Mouse (Mus musculus) forebrain, embryonic 14.5 days (tissue): Measurements from ENCODE around the gene Tmem170b. TPM values are rescaled to one million over a fixed set of nuclear protein-coding genes. Genes with fewer than 3 reads are reported as not detected.

Experiments used
- ATAC-seq: fragments of 200-750 bp; cut with Nextera tagmentation; 2 replicates; pipeline ENCODE4 v1.8.0; 2017; ENCODE audit warnings: mild to moderate bottlenecking, moderate library complexity
- DNase-seq: peaks from one replicate; pipeline ENCODE4 v3.0.0-alpha.2; 2015; ENCODE audit warnings: low spot score
- H3K27ac ChIP-seq: fragments of 300-500 bp; sonication (generic); 2 replicates; pipeline ENCODE4 v1.5.1; 2014; ENCODE audit warnings: low read depth, mild to moderate bottlenecking, control low read depth, low read length, moderate library complexity
- H3K27me3 ChIP-seq: fragments of 300-500 bp; sonication (generic); replicated peaks from 2 replicates; pipeline ENCODE4 v1.6.1; 2014; ENCODE audit warnings: low read length, control low read depth, mixed read lengths; ENCODE audit not compliant: control insufficient read depth, insufficient read depth
- H3K36me3 ChIP-seq: fragments of 300-500 bp; sonication (generic); 2 replicates; pipeline ENCODE4 v1.6.1; 2014; ENCODE audit warnings: low read length, control low read depth; ENCODE audit not compliant: control insufficient read depth, insufficient read depth
- H3K4me1 ChIP-seq: fragments of 300-500 bp; sonication (generic); 2 replicates; pipeline ENCODE4 v1.6.1; 2014; ENCODE audit warnings: antibody characterized with exemption, low read length, control low read depth; ENCODE audit not compliant: control insufficient read depth, insufficient read depth
- H3K4me2 ChIP-seq: fragments of 300-500 bp; sonication (generic); 2 replicates; pipeline ENCODE4 v1.6.1; 2014; ENCODE audit warnings: mild to moderate bottlenecking, control low read depth, low read length
- H3K4me3 ChIP-seq: fragments of 300-500 bp; sonication (generic); 2 replicates; pipeline ENCODE4 v1.5.1; 2014; ENCODE audit warnings: low read depth, low read length, control low read depth
- H3K9ac ChIP-seq: fragments of 300-500 bp; sonication (generic); 2 replicates; pipeline ENCODE4 v1.6.1; 2014; ENCODE audit warnings: mild to moderate bottlenecking, low read length, control low read depth, moderate library complexity
- H3K9me3 ChIP-seq: fragments of 300-500 bp; sonication (generic); replicated peaks from 2 replicates; pipeline ENCODE4 v1.6.1; 2016; ENCODE audit warnings: low read length, control low read depth, mixed read lengths; ENCODE audit not compliant: control insufficient read depth
- WGBS: fragments of 180-500 bp; shearing (Covaris S2); extraction: QIAGEN DNeasy Blood & Tissue Kit; methylation state at CpG from one replicate; pipeline ENCODE4 v1.1.7; 2014; 5-methylcytosine and 5-hydroxymethylcytosine counted together
- polyA plus RNA-seq: library from polyadenylated mRNA; unstranded; fragments of >200 nt; fragmentation: Nextera tagmentation; extraction: Ambion mirVana; gene quantifications from 2 replicates; pipeline ENCODE4 v1.2.1, GENCODE M21; 2014

Tmem170b gene
- polyA plus RNA-seq, 1 experiment from 2014 or later: 32.5 TPM

DNA sequence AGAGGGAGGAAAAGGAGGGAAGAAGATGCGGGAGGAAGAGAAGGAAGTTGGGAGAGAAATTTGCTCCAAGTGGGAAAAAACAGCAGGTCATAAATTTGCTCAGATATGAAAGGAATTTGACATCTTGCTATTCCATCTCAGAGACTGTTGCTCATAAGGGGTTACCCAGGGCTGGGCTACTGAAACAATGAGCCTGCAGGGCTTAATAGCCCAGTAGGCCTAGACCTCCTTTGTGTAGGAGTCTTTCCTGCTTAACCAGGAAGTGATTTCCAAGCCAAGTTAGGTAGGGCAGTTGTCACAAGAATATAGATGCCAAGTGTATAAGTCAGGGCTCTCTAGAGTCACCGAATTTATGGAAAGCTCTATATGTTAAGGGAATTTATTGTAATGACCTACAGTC, 48.1 kb downstream of the Tmem170b start:
- Histone ChIP-seq H3K27me3 (no peaks in the 10 kb centered on the region), H3K4me1 (no peaks in the 10 kb centered on the region), H3K4me3 (no peak overlapping the region), H3K9me3 (no peaks in the 10 kb centered on the region), H3K36me3 (no peaks in the 10 kb centered on the region), H3K4me2 (no peak overlapping the region), H3K27ac (no peak overlapping the region), H3K9ac (no peak overlapping the region)
- 95% methylated on average over 2 of the region's 2 CpGs for WGBS
- ATAC-seq (no peak), DNase-seq (no peak)

DNA sequence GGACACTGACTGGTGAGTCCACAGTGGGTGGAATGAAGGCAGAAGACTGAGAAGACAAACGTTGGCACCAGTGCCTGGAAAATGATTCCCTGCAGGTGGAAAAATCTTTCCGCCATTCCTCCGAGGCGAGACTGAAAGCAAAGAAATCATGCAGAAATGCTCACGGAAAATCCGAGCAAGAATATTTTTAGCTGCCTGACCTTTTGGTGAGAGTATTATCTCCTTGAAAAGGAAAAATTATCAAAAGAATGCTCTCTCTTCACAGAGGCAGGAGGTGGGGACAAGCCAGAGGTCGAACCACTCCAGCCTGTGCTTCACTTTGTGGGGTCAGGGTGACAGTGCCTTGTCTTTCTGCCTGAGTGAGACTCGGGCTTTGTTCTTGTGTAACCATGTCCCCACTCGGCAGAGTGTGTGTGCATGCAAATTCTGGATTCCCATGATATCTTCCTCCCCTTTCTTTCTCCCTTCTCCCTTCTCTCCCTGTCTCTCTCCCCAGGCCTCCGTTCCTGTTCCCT, 49.9 kb downstream of the Tmem170b start:
- Histone ChIP-seq H3K27me3 (no peaks in the 10 kb centered on the region), H3K27ac (no peak overlapping the region), H3K9me3 (no peaks in the 10 kb centered on the region), H3K4me2 (no peak overlapping the region), H3K4me3 (no peak overlapping the region), H3K9ac (no peak overlapping the region), H3K4me1 (no peaks in the 10 kb centered on the region), H3K36me3 (no peaks in the 10 kb centered on the region)
- 81% methylated on average over 10 of the region's 10 CpGs for WGBS
- no peak for DNase-seq
- ATAC-seq: no peak

GRCm38 (mm10) chr13:41660052-41660793, 54.5 kb downstream of the Tmem170b start:
- Histone ChIP-seq H3K9me3 (no peaks in the 10 kb centered on the region), H3K4me3 (no peak overlapping the region), H3K27me3 (no peaks in the 10 kb centered on the region), H3K36me3 (no peaks in the 10 kb centered on the region), H3K9ac (no peak overlapping the region), H3K27ac (no peak overlapping the region), H3K4me2 (no peak overlapping the region), H3K4me1 (no peaks in the 10 kb centered on the region)
- ATAC-seq (no peak), DNase-seq (no peak)
- WGBS: 54% methylated on average over 11 of the region's 11 CpGs

DNA sequence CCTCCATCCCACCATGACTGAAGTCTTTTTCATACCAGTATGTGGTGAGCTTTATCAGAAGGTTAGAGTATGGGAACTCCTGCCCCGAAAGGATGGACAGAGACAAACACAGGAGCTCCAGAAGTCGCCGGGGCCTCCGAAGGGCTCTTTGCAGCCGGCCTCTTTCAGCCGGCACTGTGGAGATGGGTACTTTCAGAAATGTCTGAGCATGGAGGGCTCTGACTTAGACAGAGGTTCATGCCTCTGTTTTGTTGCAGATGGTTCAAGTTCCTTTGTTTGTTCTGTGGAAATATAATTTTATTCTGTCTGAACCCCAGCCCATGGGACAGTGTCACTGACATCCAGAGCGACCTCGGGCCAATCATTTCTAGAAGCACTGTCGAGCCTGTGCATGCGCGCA, 55.4 kb downstream of the Tmem170b start:
- Histone ChIP-seq H3K27ac (no peak overlapping the region), H3K9ac (no peak overlapping the region), H3K9me3 (no peaks in the 10 kb centered on the region), H3K4me2 (no peak overlapping the region), H3K36me3 (no peaks in the 10 kb centered on the region), H3K27me3 (no peaks in the 10 kb centered on the region), H3K4me3 (no peak overlapping the region), H3K4me1 (no peaks in the 10 kb centered on the region)
- DNase-seq (no peak), ATAC-seq (no peak)
- WGBS: 89% methylated on average over 11 of the region's 11 CpGs

DNA sequence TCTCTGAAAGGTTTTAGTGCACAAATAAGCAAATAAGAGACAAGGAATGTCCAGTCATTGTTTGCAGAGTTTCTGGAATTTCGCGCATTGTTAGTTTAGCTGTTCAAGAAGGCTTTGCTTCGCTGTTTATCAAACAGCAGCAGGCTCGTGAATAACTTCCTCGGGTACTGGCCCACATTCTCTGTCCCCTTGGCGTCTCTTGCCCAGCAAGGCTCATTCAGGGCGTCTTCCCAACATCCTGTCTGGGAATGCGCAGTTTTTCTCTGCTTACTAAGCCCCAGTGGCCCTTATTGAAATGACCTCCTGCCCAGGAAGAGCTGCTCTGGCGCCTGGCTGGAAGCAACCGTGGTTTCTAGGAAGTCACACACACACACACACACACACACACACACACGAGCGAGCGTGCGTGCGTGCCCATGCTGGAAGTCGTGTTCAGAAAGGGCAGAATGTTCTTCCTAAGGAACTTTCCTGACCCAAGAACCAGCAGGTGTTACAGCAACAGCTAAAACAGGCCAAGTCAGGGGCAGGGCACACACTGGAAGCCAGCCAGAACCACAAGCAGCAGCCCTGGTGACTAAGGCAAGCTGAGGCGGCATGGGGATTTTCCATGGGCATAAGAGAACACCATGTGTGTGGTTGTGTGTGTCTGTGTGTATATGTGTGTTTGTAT, 56.8 kb downstream of the Tmem170b start:
- no peaks in the 10 kb centered on the region for H3K36me3 ChIP-seq
- WGBS: 55% methylated on average over 17 of the region's 17 CpGs
- H3K27me3 ChIP-seq: no peaks in the 10 kb centered on the region
- no peak overlapping the region for H3K4me2 ChIP-seq
- ATAC-seq (no peak), DNase-seq (peak; percentile 26)
- no peaks in the 10 kb centered on the region for H3K9me3 ChIP-seq
- H3K9ac ChIP-seq: no peak overlapping the region
- H3K4me1 ChIP-seq: no peaks in the 10 kb centered on the region
- no peak overlapping the region for H3K4me3 ChIP-seq
- H3K27ac ChIP-seq: no peak overlapping the region

- H3K4me1 ChIP-seq: no peaks in the 10 kb centered on the region
- H3K27me3 ChIP-seq: no peaks in the 10 kb centered on the region
- H3K27ac ChIP-seq: no peak overlapping the region
- no peak overlapping the region for H3K4me3 ChIP-seq
- WGBS: 92% methylated on average over 14 of the region's 14 CpGs
- H3K9me3 ChIP-seq: no peaks in the 10 kb centered on the region
- no peaks in the 10 kb centered on the region for H3K36me3 ChIP-seq
- DNase-seq: no peak
- ATAC-seq: no peak
- no peak overlapping the region for H3K4me2 ChIP-seq
- no peak overlapping the region for H3K9ac ChIP-seq
Measured at GRCm38 (mm10) chr13:41663501-41664195, 57.9 kb downstream of the Tmem170b start.

- H3K9ac ChIP-seq: no peak overlapping the region
- no peaks in the 10 kb centered on the region for H3K36me3 ChIP-seq
- no peak for ATAC-seq
- WGBS: 96% methylated on average over 2 of the region's 2 CpGs
- H3K9me3 ChIP-seq: no peaks in the 10 kb centered on the region
- no peaks in the 10 kb centered on the region for H3K4me1 ChIP-seq
- no peak overlapping the region for H3K27ac ChIP-seq
- H3K27me3 ChIP-seq: no peaks in the 10 kb centered on the region
- no peak for DNase-seq
- no peak overlapping the region for H3K4me2 ChIP-seq
- no peak overlapping the region for H3K4me3 ChIP-seq
Measured at GRCm38 (mm10) chr13:41669951-41670350, 64.2 kb downstream of the Tmem170b start.

DNA sequence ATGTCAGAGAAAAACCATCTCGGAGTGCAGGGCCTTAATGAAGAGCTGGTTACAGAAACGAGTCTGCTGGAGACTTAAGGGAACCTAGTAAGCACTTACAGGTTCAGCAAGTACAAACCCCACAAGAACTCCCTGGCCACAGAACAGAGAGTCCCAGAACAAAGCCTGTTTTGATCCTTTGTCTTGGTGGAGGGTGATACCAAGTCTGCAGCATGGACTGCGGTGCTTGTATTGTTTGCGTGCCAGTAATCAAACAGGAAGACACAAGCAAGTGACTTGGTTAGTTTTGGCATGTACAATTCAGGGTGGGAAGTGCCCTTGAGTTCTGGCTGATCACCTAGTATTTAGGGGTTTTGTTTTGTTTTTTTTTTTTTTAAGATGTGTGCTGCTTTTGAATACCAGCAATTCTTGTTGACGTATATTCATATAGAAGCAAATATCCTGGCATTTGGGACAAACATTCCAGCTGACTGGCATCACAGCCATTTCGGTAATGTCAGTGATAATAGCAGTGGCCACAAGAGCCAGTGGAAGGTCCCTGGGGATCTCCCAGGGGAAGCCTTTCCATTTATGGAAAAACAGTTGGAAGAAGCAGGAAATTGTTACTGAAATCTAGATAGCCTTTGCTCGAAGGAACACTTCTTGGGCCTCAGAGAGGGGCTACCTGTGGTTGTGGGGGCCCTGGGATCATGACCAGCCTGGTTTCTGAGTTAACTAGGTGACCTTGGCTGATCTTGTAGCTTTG, 64.9 kb downstream of the Tmem170b start:
- DNase-seq (no peak), ATAC-seq (no peak)
- H3K36me3 ChIP-seq: no peaks in the 10 kb centered on the region
- no peak overlapping the region for H3K27ac ChIP-seq
- H3K4me2 ChIP-seq: no peak overlapping the region
- 74% methylated on average over 7 of the region's 7 CpGs for WGBS
- no peaks in the 10 kb centered on the region for H3K9me3 ChIP-seq
- H3K4me3 ChIP-seq: no peak overlapping the region
- H3K27me3 ChIP-seq: no peaks in the 10 kb centered on the region
- H3K9ac ChIP-seq: no peak overlapping the region
- H3K4me1 ChIP-seq: no peaks in the 10 kb centered on the region
